19 mouse cellular contexts compared by ENCODE assay signal in genomic region chr1:190269181-190269580, GRCm38 (mm10).
"Had no signal": no experiment of that assay in that cellular context is flagged by ENCODE, and none has a peak within 500 bp of the region (broad histone marks: within the 10 kb centered on the region; RNA-seq: fewer than 3 reads in every experiment).

No protein-coding gene starts in this region.

- H3K36me3 ChIP-seq: midbrain, embryonic 10.5 days; midbrain, embryonic 12.5 days; neural tube, embryonic 13.5 days; neural tube, embryonic 15.5 days had no signal

- H3K27me3 ChIP-seq: neural tube, embryonic 13.5 days had no signal

- H3K4me1 ChIP-seq: neural tube, embryonic 15.5 days had no signal

- H3K4me2 ChIP-seq: lung, embryonic 14.5 days; midbrain, embryonic 12.5 days; neural tube, embryonic 13.5 days; neural tube, embryonic 15.5 days had no signal

- H3K27ac ChIP-seq: midbrain, embryonic 10.5 days; midbrain, embryonic 12.5 days; neural tube, embryonic 13.5 days; neural tube, embryonic 15.5 days had no signal

- DNase-seq: lung, adult 18-20 months; lung, embryonic 14.5 days; lung, postnatal 10 days; lung, postnatal 4 days; midbrain, embryonic 14.5 days; retina, postnatal 1 day; right cerebral cortex, adult 18-20 months; right cerebral cortex, postnatal 25 days; right cerebral cortex, postnatal 4 days; spleen, adult 18-20 months; thymus, adult 18-20 months; thymus, postnatal 25 days; thymus, postnatal 4 days had no signal

- H3K9me3 ChIP-seq: midbrain, embryonic 10.5 days; midbrain, embryonic 12.5 days; neural tube, embryonic 13.5 days; neural tube, embryonic 15.5 days had no signal

- H3K9ac ChIP-seq: lung, embryonic 14.5 days; midbrain, embryonic 12.5 days; neural tube, embryonic 13.5 days; neural tube, embryonic 15.5 days had no signal

- ATAC-seq: midbrain, embryonic 16.5 days had no signal

- H3K4me3 ChIP-seq: midbrain, embryonic 10.5 days; midbrain, embryonic 12.5 days; myocyte; neural tube, embryonic 13.5 days; neural tube, embryonic 15.5 days had no signal
